Mouse (Mus musculus): Measurements from ENCODE around the gene Rps16.

- TF ChIP-seq CTCF (IDR thresholded peaks at IDR 0.05; ENCODE audit: low read depth) = no peak
- TF ChIP-seq EP300 (IDR thresholded peaks at IDR 0.05; ENCODE audit: low read depth) = no peak
These were observed 8.0 kb downstream of the Rps16 start for GRCm38 (mm10) chr7:28358431-28358830.

Measured in liver, postnatal 0 days (tissue).